Mouse (Mus musculus) CH12F3 (cell line): Measurements from ENCODE around the gene Macrod2.

Source experiments
- in situ Hi-C: fragments of 300-500 bp; cut with MboI; formaldehyde crosslinking; loops from 2 replicates; pipeline ENCODE4 v1.14.3; 2020; ENCODE audit warnings: low sequenced_read_pairs

Gene Macrod2

GRCm38 (mm10) chr2:142410124-142410523 lies 2015.0 kb downstream of the Macrod2 start:
- in situ Hi-C loops = no loop called here

- in situ Hi-C loops = no loop called here
Measured at GRCm38 (mm10) chr2:142433126-142433525, 2038.0 kb downstream of the Macrod2 start.

- in situ Hi-C loops = no loop called here
Measured at GRCm38 (mm10) chr2:142434731-142435130, 2039.6 kb downstream of the Macrod2 start.

GRCm38 (mm10) chr2:142437606-142438461 lies 2042.7 kb downstream of the Macrod2 start:
- in situ Hi-C loops = no loop called here
